Mouse (Mus musculus) forebrain, postnatal 0 days (tissue): ENCODE data around the gene Btn2a2. TPM values are rescaled to one million over a fixed set of nuclear protein-coding genes. Genes with fewer than 3 reads are reported as not detected.
"Not testable (repeated sequence)": the region's sequence is repeated elsewhere in the genome, so short reads cannot be mapped to it uniquely, and the experiment has no call there.

Source experiments
- ATAC-seq: fragments of 200-750 bp; cut with Nextera tagmentation; 2 replicates; pipeline ENCODE4 v1.8.0; 2017; ENCODE audit warnings: mild to moderate bottlenecking, moderate library complexity
- DNase-seq: peaks from one replicate; pipeline ENCODE4 v3.0.0-alpha.2; 2015
- H3K27ac ChIP-seq: fragments of 300-500 bp; sonication (generic); 2 replicates; pipeline ENCODE4 v1.5.1; 2014; ENCODE audit warnings: low read depth, mild to moderate bottlenecking, antibody characterized with exemption, low read length, moderate library complexity, mixed read lengths
- H3K27me3 ChIP-seq: fragments of 300-500 bp; sonication (generic); 2 replicates; pipeline ENCODE4 v1.6.1; 2014; ENCODE audit warnings: mild to moderate bottlenecking, low read length, mixed read lengths; ENCODE audit not compliant: insufficient read depth
- H3K36me3 ChIP-seq: fragments of 300-500 bp; sonication (generic); 2 replicates; pipeline ENCODE4 v1.6.1; 2014; ENCODE audit warnings: mild to moderate bottlenecking, moderate library complexity; ENCODE audit not compliant: insufficient read depth
- H3K4me1 ChIP-seq: fragments of 300-500 bp; sonication (generic); 2 replicates; pipeline ENCODE4 v1.6.1; 2014; ENCODE audit warnings: antibody characterized with exemption; ENCODE audit not compliant: insufficient read depth
- H3K4me2 ChIP-seq: fragments of 300-500 bp; sonication (generic); 2 replicates; pipeline ENCODE4 v1.6.1; 2014; ENCODE audit warnings: low read depth, mild to moderate bottlenecking, moderate library complexity
- H3K4me3 ChIP-seq: fragments of 300-500 bp; sonication (generic); 2 replicates; pipeline ENCODE4 v1.5.1; 2014; ENCODE audit warnings: low read depth, low read length, mixed read lengths
- H3K9ac ChIP-seq: fragments of 300-500 bp; sonication (generic); 2 replicates; pipeline ENCODE4 v1.6.1; 2014; ENCODE audit warnings: mild to moderate bottlenecking
- H3K9me3 ChIP-seq: fragments of 300-500 bp; sonication (generic); 2 replicates; pipeline ENCODE4 v1.6.1; 2016; ENCODE audit warnings: low read length
- CTCF ChIP-seq: sonication (generic); IDR thresholded peaks from 2 replicates; pipeline ENCODE4 v1.5.1; 2016; ENCODE audit warnings: antibody characterized with exemption, control low read depth, low read depth
- WGBS: fragments of 180-500 bp; shearing (Covaris S2); extraction: QIAGEN DNeasy Blood & Tissue Kit; methylation state at CpG from one replicate; pipeline ENCODE4 v1.1.7; 2014; 5-methylcytosine and 5-hydroxymethylcytosine counted together
- polyA plus RNA-seq: library from polyadenylated mRNA; unstranded; fragments of >200 nt; fragmentation: Nextera tagmentation; extraction: Ambion mirVana; gene quantifications from 2 replicates; pipeline ENCODE4 v1.2.1, GENCODE M21; 2015
- total RNA-seq: library from RNA; depleted of rRNA; stranded (reverse); fragments of >200 nt; gene quantifications from 2 replicates; pipeline ENCODE4 v1.2.3, GENCODE M21; 2014; rRNA removed

Gene Btn2a2
- total RNA-seq (not detected in 2 replicates), polyA plus RNA-seq (0.10 TPM in 1 of 2 replicates, not detected in the other)

DNA sequence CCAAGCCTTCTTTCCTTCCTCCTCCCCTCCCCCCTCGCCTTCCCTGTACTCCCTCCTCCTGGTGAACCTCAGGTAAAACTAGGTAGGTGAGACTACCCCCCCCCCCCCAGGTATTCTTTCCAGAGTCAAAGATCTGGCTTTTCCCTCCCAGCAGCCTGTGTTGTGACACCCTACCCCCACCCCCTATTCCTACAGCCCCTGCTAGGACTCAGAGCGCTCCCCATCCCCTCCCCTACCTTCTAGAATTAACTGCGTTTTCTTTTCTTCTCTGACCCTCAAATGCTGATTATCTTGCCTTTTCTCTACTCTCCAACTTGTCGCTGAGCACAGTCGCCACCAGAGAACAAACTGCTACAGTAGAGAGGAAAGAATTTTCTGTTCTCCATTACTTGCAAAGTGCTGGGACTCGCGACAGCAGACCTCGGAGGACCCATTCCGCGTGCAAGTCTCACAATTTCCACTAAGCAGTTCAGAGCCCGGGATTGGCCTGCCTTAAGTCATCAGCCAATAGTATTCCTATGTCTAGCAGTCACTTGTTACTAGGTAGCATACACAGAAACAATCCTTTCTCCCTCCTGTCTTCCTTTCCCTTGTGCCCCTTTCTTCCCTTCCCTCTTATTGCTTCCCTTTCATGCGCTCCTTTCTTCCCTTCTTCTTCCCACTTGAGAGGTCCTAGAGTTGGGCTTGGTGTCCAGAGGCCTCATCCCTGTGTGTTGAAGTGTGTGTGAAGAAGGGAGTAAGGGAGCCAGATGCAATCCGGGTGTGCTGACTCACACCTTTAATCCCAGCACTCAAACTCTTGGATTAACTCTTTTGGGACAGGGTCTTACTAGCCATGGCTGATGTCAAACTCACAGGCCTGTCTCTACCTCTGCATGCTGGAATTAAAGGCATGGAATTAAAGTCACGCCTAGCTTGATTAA is at the start of gene Btn2a2:
Gene Btn2a2 (minus strand): TSS at position 458 of the 923 bp plus-strand sequence.
- Histone ChIP-seq H3K9ac (no peak within 1 kb of the TSS), H3K36me3 (no peaks in the 10 kb centered on the region), H3K4me2 (peak within 1 kb of the TSS; percentile 59), H3K27ac (no peak within 1 kb of the TSS), H3K27me3 (no peaks in the 10 kb centered on the region; the same call in 1 of the 2 replicates), H3K9me3 (no peaks in the 10 kb centered on the region), H3K4me1 (no peaks in the 10 kb centered on the region), H3K4me3 (peak within 1 kb of the TSS; percentile 39)
- WGBS: 4% methylated on average over 13 of the region's 14 CpGs
- no peak for TF ChIP-seq CTCF
- peak; percentile 87 for DNase-seq
- ATAC-seq: peak; percentile 100

DNA sequence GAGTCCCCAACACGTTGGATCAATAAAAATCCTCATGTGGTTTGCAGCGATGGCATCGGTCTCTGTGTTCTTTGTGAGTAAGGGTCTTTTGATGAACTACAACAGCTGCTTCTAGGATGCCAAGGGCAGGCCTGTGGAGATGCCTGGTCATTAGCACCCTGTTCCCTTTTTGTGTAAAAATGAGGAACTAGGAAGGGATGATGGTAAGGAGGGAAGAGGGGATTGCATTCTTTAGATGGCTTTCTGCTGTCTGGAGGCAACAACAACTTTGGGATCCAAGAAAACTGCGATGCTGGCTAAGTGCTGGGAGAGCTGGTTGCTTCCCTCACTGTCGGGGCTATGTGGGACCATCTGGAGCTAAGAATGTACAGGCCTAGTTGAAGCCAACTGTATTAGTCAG is 49.6 kb upstream of the Btn2a2 start:
- H3K4me1 ChIP-seq: peaks cover 12% of the 10 kb centered on the region
- ATAC-seq: no peak
- no peak overlapping the region for H3K27ac ChIP-seq
- H3K4me2 ChIP-seq: no peak overlapping the region
- no peaks in the 10 kb centered on the region for H3K36me3 ChIP-seq
- no peak overlapping the region for H3K9ac ChIP-seq
- no peaks in the 10 kb centered on the region for H3K27me3 ChIP-seq
- H3K9me3 ChIP-seq: no peaks in the 10 kb centered on the region
- WGBS: 80% methylated on average over 5 of the region's 5 CpGs
- DNase-seq: no peak
- TF ChIP-seq CTCF: no peak
- no peak overlapping the region for H3K4me3 ChIP-seq

DNA sequence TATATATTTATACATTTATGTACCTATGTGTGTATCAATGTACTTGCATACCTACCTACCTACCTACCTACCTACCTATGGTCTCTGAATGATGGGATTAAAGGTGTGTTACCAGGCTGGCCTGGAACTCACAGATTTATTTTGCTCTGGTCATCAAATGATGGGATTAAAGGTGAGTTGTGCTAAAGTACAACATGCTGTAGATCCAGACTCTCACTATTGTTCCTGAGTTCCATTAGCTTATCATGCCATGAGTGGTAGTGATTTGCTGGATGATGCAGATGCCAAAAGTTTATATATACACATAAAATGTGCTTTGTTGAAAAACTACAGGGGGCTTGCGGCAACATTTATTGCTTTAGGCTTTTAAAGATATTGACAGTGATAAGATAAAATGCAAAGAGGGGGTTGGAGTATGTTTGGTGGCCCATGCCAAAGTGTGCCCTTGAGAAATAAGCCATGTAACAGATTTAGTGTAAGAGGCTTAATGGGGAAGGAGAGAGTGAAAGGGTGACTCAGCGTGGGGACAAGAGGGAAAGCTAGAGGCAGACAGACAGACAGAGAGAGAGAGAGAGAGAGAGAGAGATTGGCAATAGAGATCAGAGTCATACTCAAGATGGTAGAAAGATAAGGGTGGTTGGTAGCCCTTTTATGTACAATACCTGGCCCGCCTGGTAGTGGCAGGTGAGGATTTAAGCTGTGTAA is 48.5 kb upstream of the Btn2a2 start:
- H3K9ac ChIP-seq: no peak overlapping the region
- no peaks in the 10 kb centered on the region for H3K9me3 ChIP-seq
- H3K36me3 ChIP-seq: no peaks in the 10 kb centered on the region
- H3K27me3 ChIP-seq: no peaks in the 10 kb centered on the region
- no peak for DNase-seq
- H3K27ac ChIP-seq: no peak overlapping the region
- ATAC-seq: no peak
- H3K4me3 ChIP-seq: no peak overlapping the region
- no peak for TF ChIP-seq CTCF
- no peak overlapping the region for H3K4me2 ChIP-seq
- WGBS: 77% methylated on average over 3 of the region's 3 CpGs
- H3K4me1 ChIP-seq: peaks cover 19% of the 10 kb centered on the region

DNA sequence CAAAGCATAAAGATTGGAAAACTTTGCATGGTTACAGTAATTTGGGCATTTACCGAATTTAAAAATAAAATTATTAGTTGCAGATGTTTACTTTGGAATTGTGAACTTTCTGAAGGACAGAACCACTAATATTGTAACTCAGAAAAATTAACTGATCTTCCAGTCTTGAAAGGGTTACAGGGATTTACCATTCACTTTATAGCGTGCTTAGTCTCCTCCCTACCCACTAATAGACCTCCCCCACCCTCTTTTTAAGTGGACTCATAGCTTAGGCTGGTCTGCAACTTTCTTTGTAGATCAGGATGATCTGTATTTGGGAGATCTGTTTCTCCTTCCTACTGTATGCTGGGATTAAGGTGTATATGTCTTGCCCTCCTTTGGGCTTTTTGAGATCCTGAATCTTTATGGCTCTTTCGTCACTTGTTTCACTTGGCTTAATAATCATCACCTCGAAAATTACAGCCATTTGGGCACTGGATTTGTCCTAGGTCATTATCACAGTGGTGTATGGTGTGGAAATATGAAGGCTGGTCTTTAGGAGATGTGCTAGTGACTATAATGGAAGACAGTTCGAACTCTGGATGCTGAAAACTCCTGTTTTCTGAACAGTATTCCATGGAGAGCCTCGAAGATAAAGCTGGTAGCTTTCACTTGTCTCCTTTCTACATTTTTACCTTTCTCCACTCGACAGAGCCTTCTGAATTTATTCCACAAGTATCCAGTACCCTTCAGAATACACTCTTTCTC is 47.6 kb upstream of the Btn2a2 start:
- peaks cover 22% of the 10 kb centered on the region for H3K4me1 ChIP-seq
- H3K4me3 ChIP-seq: peak overlapping the region; percentile 47
- DNase-seq: no peak
- peak overlapping the region; percentile 72; the same call in 1 of the 2 replicates for H3K4me2 ChIP-seq
- H3K27ac ChIP-seq: no peak overlapping the region
- no peak for ATAC-seq
- H3K9me3 ChIP-seq: no peaks in the 10 kb centered on the region
- 15% methylated on average over 7 of the region's 7 CpGs for WGBS
- no peaks in the 10 kb centered on the region for H3K27me3 ChIP-seq
- no peaks in the 10 kb centered on the region for H3K36me3 ChIP-seq
- TF ChIP-seq CTCF: no peak
- H3K9ac ChIP-seq: peak overlapping the region; percentile 18; the same call in 1 of the 2 replicates

DNA sequence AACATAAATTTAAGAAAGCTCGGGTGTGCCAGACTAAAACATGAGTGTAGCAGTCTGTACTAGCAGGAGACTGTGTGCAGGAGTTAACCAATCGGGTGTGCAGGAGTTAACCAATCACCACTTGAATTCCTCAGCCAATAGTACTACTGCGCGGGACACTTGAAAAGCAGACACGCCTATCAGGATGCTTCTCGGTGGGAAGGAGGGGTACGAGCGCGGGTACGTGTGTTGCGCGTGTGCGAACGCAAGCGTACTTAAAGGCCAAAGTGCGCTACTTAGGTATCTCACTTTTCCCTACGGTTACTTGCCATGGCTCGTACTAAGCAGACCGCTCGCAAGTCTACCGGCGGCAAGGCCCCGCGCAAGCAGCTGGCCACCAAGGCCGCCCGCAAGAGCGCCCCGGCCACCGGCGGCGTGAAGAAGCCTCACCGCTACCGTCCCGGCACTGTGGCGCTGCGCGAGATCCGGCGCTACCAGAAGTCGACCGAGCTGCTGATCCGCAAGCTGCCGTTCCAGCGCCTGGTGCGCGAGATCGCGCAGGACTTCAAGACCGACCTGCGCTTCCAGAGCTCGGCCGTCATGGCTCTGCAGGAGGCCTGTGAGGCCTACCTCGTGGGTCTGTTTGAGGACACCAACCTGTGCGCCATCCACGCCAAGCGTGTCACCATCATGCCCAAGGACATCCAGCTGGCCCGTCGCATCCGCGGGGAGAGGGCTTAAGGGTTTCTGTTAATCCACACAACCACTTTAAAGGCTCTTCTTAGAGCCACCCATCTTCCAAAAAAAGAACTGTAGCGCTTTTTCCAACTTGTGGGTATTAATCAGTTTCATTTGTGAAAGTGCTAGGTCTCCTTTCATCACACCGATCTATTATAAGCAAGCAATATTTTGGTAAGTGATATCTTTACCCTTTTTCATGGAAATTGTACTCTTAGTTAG is 46.7 kb upstream of the Btn2a2 start, which contains the start of gene Hist1h3g:
Gene Hist1h3g (plus strand): TSS at position 286 of the 939 bp plus-strand sequence.
- H3K4me3 ChIP-seq: peak within 1 kb of the TSS; percentile 47
- H3K4me2 ChIP-seq: peak within 1 kb of the TSS; percentile 72
- DNase-seq (peak; percentile 96), ATAC-seq (peak; percentile 90)
- not testable (repeated sequence) for H3K9me3 ChIP-seq, H3K36me3 ChIP-seq, H3K27me3 ChIP-seq
- WGBS: under 1% methylated on average over 48 of the region's 62 CpGs
- H3K27ac ChIP-seq: peak within 1 kb of the TSS; percentile 67
- peak within 1 kb of the TSS; percentile 22 for H3K9ac ChIP-seq
- H3K4me1 ChIP-seq: peaks cover 22% of the 10 kb centered on the region
